13 mouse cellular contexts compared by ENCODE assay signal in genomic region chr8:84769324-84769723, GRCm38 (mm10). TPM values are rescaled to one million over a fixed set of nuclear protein-coding genes. Genes with fewer than 3 reads are reported as not detected.
DNase-seq lines count a peak whose midpoint lies in the region; ATAC-seq and TF ChIP-seq lines count a peak whose summit lies in the region.
"Had no signal": no experiment of that assay in that cellular context is flagged by ENCODE, and none has a peak within 500 bp of the region (broad histone marks: within the 10 kb centered on the region; RNA-seq: fewer than 3 reads in every experiment).

No protein-coding gene starts in this region.

- TF ChIP-seq CTCF in hindbrain, postnatal 0 days (IDR thresholded peaks at IDR 0.05; ENCODE audit: low read depth): no peak
- no peak for TF ChIP-seq CTCF in thymus, adult 2 months (IDR thresholded peaks at IDR 0.05; ENCODE audit: borderline replicate concordance, control insufficient read depth, extremely low read depth, insufficient read depth, low read length, poor library complexity)

- H3K4me1 ChIP-seq in hindbrain, embryonic 15.5 days (replicated peaks): peaks cover 61% of the 10 kb centered on the region
- H3K4me1 ChIP-seq in hindbrain, embryonic 12.5 days: peaks cover 50% of the 10 kb centered on the region
- peaks cover 13% of the 10 kb centered on the region for H3K4me1 ChIP-seq in hindbrain, postnatal 0 days (ENCODE audit: insufficient read depth, low read length)
- H3K4me1 ChIP-seq in thymus, adult 2 months (replicated peaks; ENCODE audit: control insufficient read depth, insufficient read depth, low read length): peaks cover 3% of the 10 kb centered on the region

- peak; percentile 80 for DNase-seq in cerebellum, adult 11-12 months
- DNase-seq in cerebellum, adult 9-11 months: peak; percentile 83
- DNase-seq in hindbrain, postnatal 0 days (ENCODE audit: low spot score): no peak
- no peak for DNase-seq in thymus, adult 2 months
- DNase-seq in layer of hippocampus, postnatal 14 days (ENCODE audit: low spot score in 2 of 2): no peak
- DNase-seq: kidney, adult 8-10 months; lung, postnatal 36 days had no signal

- no peak for TF ChIP-seq POLR2A in thymus, adult 2 months (IDR thresholded peaks at IDR 0.05; ENCODE audit: control insufficient read depth, extremely low read depth, insufficient read depth, low read length, poor library complexity)

- WGBS in hindbrain, embryonic 15.5 days: 76% methylated on average over 8 of the region's 8 CpGs
- WGBS in hindbrain, embryonic 12.5 days: 82% methylated on average over 8 of the region's 8 CpGs
- 60% methylated on average over 8 of the region's 8 CpGs for WGBS in hindbrain, postnatal 0 days
- 98% methylated on average over 8 of the region's 8 CpGs for WGBS in thymus, adult 2 months

- H3K27me3 ChIP-seq in hindbrain, embryonic 15.5 days: peaks cover 53% of the 10 kb centered on the region
- peaks cover 99% of the 10 kb centered on the region for H3K27me3 ChIP-seq in hindbrain, embryonic 12.5 days
- H3K27me3 ChIP-seq in hindbrain, postnatal 0 days (ENCODE audit: insufficient read depth, low read length): no peaks in the 10 kb centered on the region
- no peaks in the 10 kb centered on the region for H3K27me3 ChIP-seq in thymus, adult 2 months (ENCODE audit: control insufficient read depth, insufficient read depth, low read length)

- no peak for ATAC-seq in hindbrain, embryonic 15.5 days (ENCODE audit: low FRiP score, low read depth)
- no peak for ATAC-seq in hindbrain, embryonic 12.5 days (ENCODE audit: low FRiP score)
- ATAC-seq in hindbrain, postnatal 0 days: no peak
- ATAC-seq in frontal cortex, adult (ENCODE audit: low TSS enrichment): no peak

- no peaks in the 10 kb centered on the region for H3K36me3 ChIP-seq in hindbrain, embryonic 15.5 days
- H3K36me3 ChIP-seq in hindbrain, embryonic 12.5 days: peaks cover 9% of the 10 kb centered on the region; the same call in 1 of the 2 replicates
- H3K36me3 ChIP-seq in hindbrain, postnatal 0 days (ENCODE audit: insufficient read depth, low read length): no peaks in the 10 kb centered on the region
- H3K36me3 ChIP-seq in thymus, adult 2 months (ENCODE audit: control insufficient read depth, insufficient read depth, low read length): no peaks in the 10 kb centered on the region
- H3K36me3 ChIP-seq: limb, embryonic 10.5 days had no signal

- H3K4me3 ChIP-seq in hindbrain, embryonic 15.5 days: peak overlapping the region; percentile 36; the same call in 1 of the 2 replicates
- no peak overlapping the region for H3K4me3 ChIP-seq in hindbrain, embryonic 12.5 days
- peak overlapping the region; percentile 41 for H3K4me3 ChIP-seq in hindbrain, postnatal 0 days (ENCODE audit: low read length)
- H3K4me3 ChIP-seq in thymus, adult 2 months (ENCODE audit: control insufficient read depth, insufficient read depth, low read length): no peak overlapping the region
- H3K4me3 ChIP-seq: limb, embryonic 10.5 days had no signal

- H3K4me2 ChIP-seq in hindbrain, embryonic 15.5 days: peak overlapping the region; percentile 48
- no peak overlapping the region for H3K4me2 ChIP-seq in hindbrain, embryonic 12.5 days (replicated peaks)
- peak overlapping the region; percentile 50 for H3K4me2 ChIP-seq in hindbrain, postnatal 0 days (ENCODE audit: low read depth, low read length)

- no peaks in the 10 kb centered on the region for H3K9me3 ChIP-seq in hindbrain, embryonic 15.5 days
- no peaks in the 10 kb centered on the region for H3K9me3 ChIP-seq in hindbrain, embryonic 12.5 days (replicated peaks)
- no peaks in the 10 kb centered on the region for H3K9me3 ChIP-seq in hindbrain, postnatal 0 days (ENCODE audit: low read length)
- H3K9me3 ChIP-seq: limb, embryonic 10.5 days had no signal

- H3K9ac ChIP-seq in hindbrain, embryonic 15.5 days: no peak overlapping the region
- no peak overlapping the region for H3K9ac ChIP-seq in hindbrain, embryonic 12.5 days
- H3K9ac ChIP-seq in hindbrain, postnatal 0 days (replicated peaks; ENCODE audit: low read length): peak overlapping the region; percentile 57; the same call in 1 of the 2 replicates
- H3K9ac ChIP-seq: liver, embryonic 14.5 days had no signal

- H3K27ac ChIP-seq in hindbrain, embryonic 15.5 days (replicated peaks): no peak overlapping the region
- H3K27ac ChIP-seq in hindbrain, embryonic 12.5 days: no peak overlapping the region
- H3K27ac ChIP-seq in hindbrain, postnatal 0 days: peak overlapping the region; percentile 54; the same call in 1 of the 2 replicates
- H3K27ac ChIP-seq in thymus, adult 2 months (ENCODE audit: control insufficient read depth, insufficient read depth, low read length): no peak overlapping the region
- H3K27ac ChIP-seq: limb, embryonic 10.5 days; liver, embryonic 14.5 days had no signal

RNA-seq across cellular contexts. Expression of gene Nfix, which starts 30.8 kb away (rescaled TPM):
- 71.2 and 87.6 TPM in 2 replicates for polyA plus RNA-seq in hindbrain, embryonic 15.5 days (2015; fragmentation: Nextera tagmentation; extraction: Ambion mirVana)
- 11.6 and 14.2 TPM in 2 replicates for polyA plus RNA-seq in hindbrain, embryonic 12.5 days (2016; fragmentation: Nextera tagmentation; extraction: Ambion mirVana)
- total RNA-seq in hindbrain, postnatal 0 days (2014; rRNA removed): 90.4 and 92.5 TPM in 2 replicates
- polyA plus RNA-seq in hindbrain, postnatal 0 days (2015; fragmentation: Nextera tagmentation; extraction: Ambion mirVana): 123 and 126 TPM in 2 replicates
- polyA plus RNA-seq in thymus, adult 2 months (2012; rRNA removed): 17.7 and 18.2 TPM in 2 replicates
- total RNA-seq in layer of hippocampus, postnatal 14 days (2021): 100 to 1,000 TPM; 519 to 562 TPM

RNA-seq across cellular contexts. Expression of gene G430095P16Rik, which starts 46.5 kb away (rescaled TPM):
- 1.2 and 1.7 TPM in 2 replicates for polyA plus RNA-seq in hindbrain, embryonic 15.5 days (2015; fragmentation: Nextera tagmentation; extraction: Ambion mirVana)
- 3.0 and 3.6 TPM in 2 replicates for polyA plus RNA-seq in hindbrain, embryonic 12.5 days (2016; fragmentation: Nextera tagmentation; extraction: Ambion mirVana)
- total RNA-seq in hindbrain, postnatal 0 days (2014; rRNA removed): 1.2 TPM in 1 of 2 replicates, not detected in the other
- polyA plus RNA-seq in hindbrain, postnatal 0 days (2015; fragmentation: Nextera tagmentation; extraction: Ambion mirVana): 1.1 and 1.7 TPM in 2 replicates
- 1.8 and 2.6 TPM in 2 replicates for polyA plus RNA-seq in thymus, adult 2 months (2012; rRNA removed)
- not detected for total RNA-seq in layer of hippocampus, postnatal 14 days (2021)
- total RNA-seq: layer of hippocampus, adult 8-10 months had no signal

RNA-seq across cellular contexts. Expression of gene Dand5, which starts 53.3 kb away (rescaled TPM):
- polyA plus RNA-seq in hindbrain, embryonic 15.5 days (2015; fragmentation: Nextera tagmentation; extraction: Ambion mirVana): 14.0 and 15.1 TPM in 2 replicates
- 6.6 and 7.1 TPM in 2 replicates for polyA plus RNA-seq in hindbrain, embryonic 12.5 days (2016; fragmentation: Nextera tagmentation; extraction: Ambion mirVana)
- total RNA-seq in hindbrain, postnatal 0 days (2014; rRNA removed): 6.6 and 7.2 TPM in 2 replicates
- polyA plus RNA-seq in hindbrain, postnatal 0 days (2015; fragmentation: Nextera tagmentation; extraction: Ambion mirVana): 12.3 and 12.5 TPM in 2 replicates
- 2.2 TPM in 2 replicates for polyA plus RNA-seq in thymus, adult 2 months (2012; rRNA removed)
- total RNA-seq in layer of hippocampus, postnatal 14 days (2021): 1 to 10 TPM; 7.4 to 8.6 TPM

Comparison
In these comparisons a context has a peak if more than half of its experiments do, and no peak if none do; other contexts are left out.
1. H3K4me3 ChIP-seq: peak in hindbrain, embryonic 15.5 days (single experiment) and hindbrain, postnatal 0 days (single experiment); none in hindbrain, embryonic 12.5 days (single experiment) and thymus, adult 2 months (single experiment).
2. DNase-seq: peak in cerebellum, adult 11-12 months (single experiment) and cerebellum, adult 9-11 months (single experiment); none in hindbrain, postnatal 0 days (single experiment), thymus, adult 2 months (single experiment) and layer of hippocampus, postnatal 14 days (0 of 2).